Mouse (Mus musculus): ENCODE measurements around the gene Gm28035.

GRCm38 (mm10) chr2:30240267-30240666, at the start of gene Gm28035:
- TF ChIP-seq CTCF (IDR thresholded peaks at IDR 0.05; ENCODE audit: low read depth, low read length), result no peak
- no peak for TF ChIP-seq TAL1 (conservative IDR thresholded peaks at IDR 0.05; ENCODE audit: low read depth, low read length)
- TF ChIP-seq GATA1 (IDR thresholded peaks at IDR 0.05; ENCODE audit: borderline replicate concordance, low read length), result no peak
- TF ChIP-seq POLR2AphosphoS5 (IDR thresholded peaks at IDR 0.05; ENCODE audit: insufficient replicate concordance, low read depth, low read length), result no peak

All from G1E (cell line).